Mouse (Mus musculus): Measurements from ENCODE around the gene Necab2. TPM values are rescaled to one million over a fixed set of nuclear protein-coding genes. Genes with fewer than 3 reads are reported as not detected.

Gene Necab2
- polyA plus RNA-seq, 1 experiment = 0.72 TPM

- Histone ChIP-seq H3K36me3 (ENCODE audit: control insufficient read depth, insufficient read depth, low read length) (no peaks in the 10 kb centered on the region), H3K4me1 (ENCODE audit: control insufficient read depth, insufficient read depth, insufficient read length, low read length) (peaks cover 50% of the 10 kb centered on the region), H3K4me3 (ENCODE audit: low read depth, low read length) (no peak overlapping the region), H3K27ac (ENCODE audit: insufficient read depth, low read depth, low read length) (peak overlapping the region; percentile 17), H3K27me3 (ENCODE audit: control insufficient read depth, insufficient read depth, low read length) (no peaks in the 10 kb centered on the region)
- WGBS = 79% methylated on average over 12 of the region's 12 CpGs
- TF ChIP-seq POLR2A (IDR thresholded peaks at IDR 0.05; ENCODE audit: low read depth, low read length) = no peak
- no peak for TF ChIP-seq CTCF (IDR thresholded peaks at IDR 0.05; ENCODE audit: extremely low read depth, insufficient read length, insufficient replicate concordance, low read depth, low read length)
These were observed 18.7 kb upstream of the Necab2 start for GRCm38 (mm10) chr8:119427634-119428349.

GRCm38 (mm10) chr8:119428350-119428740, 18.2 kb upstream of the Necab2 start:
- peak overlapping the region; percentile 17 for H3K27ac ChIP-seq (ENCODE audit: insufficient read depth, low read depth, low read length)
- no peak for TF ChIP-seq POLR2A (IDR thresholded peaks at IDR 0.05; ENCODE audit: low read depth, low read length)
- TF ChIP-seq CTCF (IDR thresholded peaks at IDR 0.05; ENCODE audit: extremely low read depth, insufficient read length, insufficient replicate concordance, low read depth, low read length) = no peak
- no peaks in the 10 kb centered on the region for H3K36me3 ChIP-seq (ENCODE audit: control insufficient read depth, insufficient read depth, low read length)
- no peaks in the 10 kb centered on the region for H3K27me3 ChIP-seq (ENCODE audit: control insufficient read depth, insufficient read depth, low read length)
- H3K4me1 ChIP-seq (ENCODE audit: control insufficient read depth, insufficient read depth, insufficient read length, low read length) = peaks cover 50% of the 10 kb centered on the region
- 63% methylated on average over 7 of the region's 7 CpGs for WGBS
- no peak overlapping the region for H3K4me3 ChIP-seq (ENCODE audit: low read depth, low read length)

GRCm38 (mm10) chr8:119428766-119429327, 17.7 kb upstream of the Necab2 start:
- Histone ChIP-seq H3K4me1 (ENCODE audit: control insufficient read depth, insufficient read depth, insufficient read length, low read length) (peaks cover 48% of the 10 kb centered on the region), H3K36me3 (ENCODE audit: control insufficient read depth, insufficient read depth, low read length) (no peaks in the 10 kb centered on the region), H3K4me3 (ENCODE audit: low read depth, low read length) (no peak overlapping the region), H3K27ac (ENCODE audit: insufficient read depth, low read depth, low read length) (peak overlapping the region; percentile 14; the same call in 1 of the 2 replicates), H3K27me3 (ENCODE audit: control insufficient read depth, insufficient read depth, low read length) (no peaks in the 10 kb centered on the region)
- TF ChIP-seq POLR2A (IDR thresholded peaks at IDR 0.05; ENCODE audit: low read depth, low read length) (no peak), CTCF (IDR thresholded peaks at IDR 0.05; ENCODE audit: extremely low read depth, insufficient read length, insufficient replicate concordance, low read depth, low read length) (no peak)
- WGBS = 65% methylated on average over 5 of the region's 5 CpGs

- Histone ChIP-seq H3K4me1 (ENCODE audit: control insufficient read depth, insufficient read depth, insufficient read length, low read length) (peaks cover 50% of the 10 kb centered on the region), H3K27ac (ENCODE audit: insufficient read depth, low read depth, low read length) (no peak overlapping the region), H3K27me3 (ENCODE audit: control insufficient read depth, insufficient read depth, low read length) (no peaks in the 10 kb centered on the region), H3K36me3 (ENCODE audit: control insufficient read depth, insufficient read depth, low read length) (no peaks in the 10 kb centered on the region), H3K4me3 (ENCODE audit: low read depth, low read length) (no peak overlapping the region)
- TF ChIP-seq CTCF (IDR thresholded peaks at IDR 0.05; ENCODE audit: extremely low read depth, insufficient read length, insufficient replicate concordance, low read depth, low read length) = no peak
- TF ChIP-seq POLR2A (IDR thresholded peaks at IDR 0.05; ENCODE audit: low read depth, low read length) = no peak
- WGBS = 35% methylated on average over 3 of the region's 3 CpGs
These were observed 17.0 kb upstream of the Necab2 start for GRCm38 (mm10) chr8:119429552-119429951.

- TF ChIP-seq POLR2A (IDR thresholded peaks at IDR 0.05; ENCODE audit: low read depth, low read length) = no peak
- TF ChIP-seq CTCF (IDR thresholded peaks at IDR 0.05; ENCODE audit: extremely low read depth, insufficient read length, insufficient replicate concordance, low read depth, low read length) = no peak
- Histone ChIP-seq H3K27ac (ENCODE audit: insufficient read depth, low read depth, low read length) (no peak overlapping the region), H3K4me3 (ENCODE audit: low read depth, low read length) (no peak overlapping the region), H3K27me3 (ENCODE audit: control insufficient read depth, insufficient read depth, low read length) (no peaks in the 10 kb centered on the region), H3K36me3 (ENCODE audit: control insufficient read depth, insufficient read depth, low read length) (no peaks in the 10 kb centered on the region), H3K4me1 (ENCODE audit: control insufficient read depth, insufficient read depth, insufficient read length, low read length) (peaks cover 51% of the 10 kb centered on the region)
- WGBS = 59% methylated on average over 8 of the region's 8 CpGs
These were observed 16.3 kb upstream of the Necab2 start for GRCm38 (mm10) chr8:119430250-119430649.

GRCm38 (mm10) chr8:119430690-119431089, 15.8 kb upstream of the Necab2 start:
- no peaks in the 10 kb centered on the region for H3K36me3 ChIP-seq (ENCODE audit: control insufficient read depth, insufficient read depth, low read length)
- H3K27ac ChIP-seq (ENCODE audit: insufficient read depth, low read depth, low read length) = no peak overlapping the region
- 94% methylated on average over 7 of the region's 7 CpGs for WGBS
- TF ChIP-seq CTCF (IDR thresholded peaks at IDR 0.05; ENCODE audit: extremely low read depth, insufficient read length, insufficient replicate concordance, low read depth, low read length) = no peak
- H3K4me3 ChIP-seq (ENCODE audit: low read depth, low read length) = no peak overlapping the region
- no peaks in the 10 kb centered on the region for H3K27me3 ChIP-seq (ENCODE audit: control insufficient read depth, insufficient read depth, low read length)
- peaks cover 52% of the 10 kb centered on the region for H3K4me1 ChIP-seq (ENCODE audit: control insufficient read depth, insufficient read depth, insufficient read length, low read length)

- H3K27ac ChIP-seq (ENCODE audit: insufficient read depth, low read depth, low read length) = no peak overlapping the region
- no peaks in the 10 kb centered on the region for H3K27me3 ChIP-seq (ENCODE audit: control insufficient read depth, insufficient read depth, low read length)
- WGBS = 68% methylated on average over 3 of the region's 3 CpGs
- H3K4me3 ChIP-seq (ENCODE audit: low read depth, low read length) = no peak overlapping the region
- no peaks in the 10 kb centered on the region for H3K36me3 ChIP-seq (ENCODE audit: control insufficient read depth, insufficient read depth, low read length)
- no peak for TF ChIP-seq CTCF (IDR thresholded peaks at IDR 0.05; ENCODE audit: extremely low read depth, insufficient read length, insufficient replicate concordance, low read depth, low read length)
- TF ChIP-seq POLR2A (IDR thresholded peaks at IDR 0.05; ENCODE audit: low read depth, low read length) = no peak
- peaks cover 55% of the 10 kb centered on the region for H3K4me1 ChIP-seq (ENCODE audit: control insufficient read depth, insufficient read depth, insufficient read length, low read length)
These were observed 14.1 kb upstream of the Necab2 start for GRCm38 (mm10) chr8:119432372-119432771.

Data from small intestine, adult 2 months (tissue).